Mouse (Mus musculus) neural tube, embryonic 13.5 days (tissue): ENCODE results near the gene Ptdss2. TPM values are rescaled to one million over a fixed set of nuclear protein-coding genes. Genes with fewer than 3 reads are reported as not detected.

ENCODE experiments used
- ATAC-seq: fragments of 200-750 bp; cut with Nextera tagmentation; 2 replicates; pipeline ENCODE4 v1.8.0; 2017; ENCODE audit warnings: low read depth, mild to moderate bottlenecking, moderate TSS enrichment, moderate library complexity
- H3K27ac ChIP-seq: fragments of 300-500 bp; sonication (generic); replicated peaks from 2 replicates; pipeline ENCODE4 v1.5.1; 2015; ENCODE audit warnings: moderate library complexity, mild to moderate bottlenecking, inconsistent platforms
- H3K27me3 ChIP-seq: fragments of 300-500 bp; sonication (generic); 2 replicates; pipeline ENCODE4 v1.6.1; 2015; ENCODE audit warnings: mild to moderate bottlenecking, inconsistent platforms
- H3K36me3 ChIP-seq: fragments of 300-500 bp; sonication (generic); 2 replicates; pipeline ENCODE4 v1.6.1; 2015; ENCODE audit warnings: mild to moderate bottlenecking, inconsistent platforms
- H3K4me1 ChIP-seq: fragments of 300-500 bp; sonication (generic); replicated peaks from 2 replicates; pipeline ENCODE4 v1.6.1; 2015; ENCODE audit warnings: inconsistent platforms
- H3K4me2 ChIP-seq: fragments of 300-500 bp; sonication (generic); 2 replicates; pipeline ENCODE4 v1.6.1; 2015; ENCODE audit warnings: inconsistent platforms, mild to moderate bottlenecking, moderate library complexity
- H3K4me3 ChIP-seq: fragments of 300-500 bp; sonication (generic); 2 replicates; pipeline ENCODE4 v1.5.1; 2015; ENCODE audit warnings: mild to moderate bottlenecking, inconsistent platforms
- H3K9ac ChIP-seq: fragments of 300-500 bp; sonication (generic); 2 replicates; pipeline ENCODE4 v1.6.1; 2015; ENCODE audit warnings: moderate library complexity, mild to moderate bottlenecking, inconsistent platforms
- H3K9me3 ChIP-seq: fragments of 300-500 bp; sonication (generic); 2 replicates; pipeline ENCODE4 v1.6.1; 2016; ENCODE audit warnings: inconsistent platforms
- WGBS: fragments of 180-500 bp; shearing (Covaris S2); methylation state at CpG from one replicate; pipeline ENCODE4 v1.1.7; 2015; 5-methylcytosine and 5-hydroxymethylcytosine counted together
- polyA plus RNA-seq: library from polyadenylated mRNA; unstranded; fragments of >200 nt; fragmentation: Nextera tagmentation; extraction: Ambion mirVana; gene quantifications from 2 replicates; pipeline ENCODE4 v1.2.1, GENCODE M21; 2015

The Ptdss2 gene
- polyA plus RNA-seq: 63.5 and 77.7 TPM in 2 replicates

DNA sequence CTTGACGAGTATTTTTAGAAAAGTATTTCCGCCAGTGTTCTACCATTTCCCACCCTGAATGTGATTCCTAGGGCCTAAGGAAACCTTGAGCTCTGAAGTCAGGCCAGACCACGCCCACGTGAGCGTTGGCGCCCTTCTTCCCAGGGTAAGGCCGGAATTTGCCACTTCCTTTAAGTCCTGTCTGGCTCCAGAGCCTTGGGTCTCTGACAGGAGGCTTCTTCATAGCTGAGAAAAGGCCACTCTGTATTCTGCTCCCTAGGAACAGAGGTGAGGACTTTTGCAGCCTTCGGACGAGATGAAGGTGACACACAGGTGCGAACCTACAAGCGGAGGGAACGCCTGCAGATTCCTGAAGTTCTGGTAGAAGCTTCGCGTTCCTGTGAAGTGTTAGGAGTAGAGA, at the start of gene Ptdss2:
Gene Ptdss2, plus strand, starts transcription at position 138 of the 400 bp plus-strand sequence.
- H3K4me1 ChIP-seq: peaks cover 7% of the 10 kb centered on the region; the same call in 1 of the 2 replicates
- H3K9ac ChIP-seq: peak within 1 kb of the TSS; percentile 74
- H3K27ac ChIP-seq: peak within 1 kb of the TSS; percentile 88
- WGBS: 59% methylated on average over 14 of the region's 14 CpGs
- H3K4me2 ChIP-seq: peak within 1 kb of the TSS; percentile 69
- no peaks in the 10 kb centered on the region for H3K9me3 ChIP-seq
- peak within 1 kb of the TSS; percentile 62 for H3K4me3 ChIP-seq
- no peak for ATAC-seq
- H3K27me3 ChIP-seq: peaks cover 5% of the 10 kb centered on the region
- H3K36me3 ChIP-seq: no peaks in the 10 kb centered on the region

DNA sequence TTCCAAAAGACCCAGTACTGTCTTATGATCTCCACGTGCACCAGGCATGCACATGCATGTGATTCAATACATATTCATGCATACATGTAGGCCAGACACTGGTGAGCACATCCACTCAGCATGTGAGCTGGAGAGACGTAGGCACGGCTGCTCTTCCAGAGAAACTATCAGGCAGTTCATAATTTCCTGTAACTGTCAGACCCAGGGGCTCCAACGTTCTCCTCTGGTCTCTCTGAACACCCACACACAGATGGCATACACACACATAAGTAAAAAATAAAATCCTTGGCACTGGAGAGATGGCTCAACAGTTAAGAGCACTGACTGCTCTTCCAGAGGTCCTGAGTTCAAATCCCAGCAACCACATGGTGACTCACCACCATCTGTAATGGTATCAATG, 48.4 kb upstream of the Ptdss2 start:
- Histone ChIP-seq H3K27me3 (peaks cover 17% of the 10 kb centered on the region), H3K9me3 (no peaks in the 10 kb centered on the region), H3K4me3 (no peak overlapping the region), H3K9ac (no peak overlapping the region), H3K4me1 (peaks cover 21% of the 10 kb centered on the region), H3K36me3 (0 out of 2 replicates have a peak, but pooled peaks cover 2% of the 10 kb centered on the region), H3K27ac (no peak overlapping the region), H3K4me2 (no peak overlapping the region)
- no peak for ATAC-seq
- WGBS: 81% methylated on average over 4 of the region's 4 CpGs

DNA sequence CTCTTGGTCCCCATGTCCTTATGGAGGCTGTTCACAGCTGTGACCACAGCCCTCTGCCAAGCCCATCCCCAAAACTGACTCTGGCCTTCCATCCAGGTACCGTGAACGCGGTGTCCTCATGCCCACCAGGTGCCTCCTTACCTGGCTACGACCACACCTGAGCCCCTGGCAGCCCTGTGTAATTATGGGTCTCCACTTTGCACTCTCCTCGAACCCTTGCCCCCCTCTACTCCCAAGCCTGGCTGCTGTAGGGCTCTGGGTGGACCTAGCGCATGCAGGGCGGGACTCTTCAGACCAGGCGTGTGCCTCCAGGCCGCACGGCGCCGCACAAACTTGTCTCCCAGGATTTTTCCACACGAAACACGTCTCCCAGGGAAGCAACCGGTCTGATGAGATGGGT, 44.3 kb upstream of the Ptdss2 start, which contains the start of gene Pkp3:
Gene Pkp3, plus strand, starts transcription at position 378 of the 400 bp plus-strand sequence.
- Histone ChIP-seq H3K9ac (no peak within 1 kb of the TSS), H3K4me3 (no peak within 1 kb of the TSS), H3K36me3 (no peaks in the 10 kb centered on the region), H3K4me2 (no peak within 1 kb of the TSS), H3K27ac (no peak within 1 kb of the TSS), H3K4me1 (no peaks in the 10 kb centered on the region), H3K9me3 (no peaks in the 10 kb centered on the region), H3K27me3 (peaks cover 14% of the 10 kb centered on the region)
- 90% methylated on average over 15 of the region's 15 CpGs for whole genome bisulfite sequencing
- ATAC-seq: no peak

DNA sequence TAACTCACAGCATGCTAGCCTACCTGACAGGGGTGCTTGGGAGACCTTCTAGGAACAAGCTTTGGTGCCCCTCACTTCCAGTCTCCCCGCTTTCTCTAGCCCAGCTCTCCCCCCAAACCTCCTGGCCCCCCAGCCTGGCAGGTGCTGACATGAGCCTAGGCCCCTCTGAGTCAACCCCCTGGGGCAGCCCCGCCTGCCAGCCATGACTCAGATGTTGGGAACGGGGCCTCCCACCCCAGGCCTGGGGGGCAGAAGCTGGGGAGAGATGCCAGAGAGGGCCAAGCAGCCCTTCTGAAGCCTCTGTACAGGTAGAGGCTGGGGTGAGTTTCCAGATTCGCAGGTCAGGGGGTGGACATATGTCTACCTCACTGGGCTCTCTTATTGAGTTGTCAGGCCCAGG, 43.3 kb upstream of the Ptdss2 start:
- H3K27ac ChIP-seq: no peak overlapping the region
- no peak overlapping the region for H3K9ac ChIP-seq
- ATAC-seq: no peak
- H3K4me3 ChIP-seq: no peak overlapping the region
- peaks cover 14% of the 10 kb centered on the region for H3K27me3 ChIP-seq
- H3K36me3 ChIP-seq: no peaks in the 10 kb centered on the region
- H3K9me3 ChIP-seq: no peaks in the 10 kb centered on the region
- no peaks in the 10 kb centered on the region for H3K4me1 ChIP-seq
- 79% methylated on average over 4 of the region's 4 CpGs for WGBS
- H3K4me2 ChIP-seq: no peak overlapping the region

DNA sequence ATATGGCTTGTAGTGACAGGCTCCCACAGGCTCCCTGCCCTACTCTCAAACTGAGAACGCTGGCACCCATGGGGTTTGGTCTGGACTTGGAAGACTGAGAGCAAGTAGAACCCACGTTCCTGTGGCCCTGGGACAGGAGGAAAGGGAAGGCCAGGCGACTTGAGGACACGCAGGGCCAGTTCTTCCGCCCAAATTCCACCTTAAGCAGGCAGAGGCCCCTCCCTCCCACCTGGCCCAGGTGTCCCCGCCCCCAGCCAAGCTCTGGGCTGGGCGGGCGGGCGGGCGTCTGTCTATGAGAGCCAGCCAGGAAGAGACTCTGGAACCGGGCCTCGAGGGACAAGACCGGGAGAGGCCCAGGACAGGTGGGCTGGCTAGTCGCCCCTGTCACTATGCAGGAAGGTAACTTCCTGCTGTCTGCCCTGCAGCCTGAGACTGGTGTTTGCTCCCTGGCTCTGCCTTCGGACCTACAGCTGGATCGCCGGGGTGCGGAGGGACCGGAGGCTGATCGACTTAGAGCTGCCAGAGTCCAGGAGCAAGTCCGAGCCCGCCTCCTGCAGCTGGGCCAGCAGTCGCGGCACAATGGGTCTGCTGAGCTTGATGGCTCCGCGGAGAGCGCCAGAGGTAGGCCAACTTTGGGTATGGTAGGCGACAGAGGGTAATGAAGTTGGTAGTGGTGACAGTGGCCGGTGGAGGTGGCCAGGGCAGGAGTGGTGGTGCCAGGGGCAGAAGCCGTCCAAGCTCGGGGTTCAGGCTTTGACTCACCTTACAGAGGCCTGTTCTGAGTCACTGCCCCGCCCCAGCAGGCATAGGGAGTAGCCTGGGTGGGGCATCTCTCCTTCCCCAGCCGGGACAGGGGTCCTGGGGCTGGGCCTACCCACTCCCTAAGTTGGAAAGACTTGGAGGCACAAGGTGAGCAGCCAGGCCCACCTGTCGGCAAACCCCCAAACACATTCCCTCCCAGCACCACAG, 42.4 kb upstream of the Ptdss2 start:
- Histone ChIP-seq H3K9me3 (no peaks in the 10 kb centered on the region), H3K4me3 (no peak overlapping the region), H3K36me3 (no peaks in the 10 kb centered on the region), H3K4me2 (no peak overlapping the region), H3K4me1 (no peaks in the 10 kb centered on the region), H3K27me3 (peaks cover 14% of the 10 kb centered on the region), H3K9ac (no peak overlapping the region), H3K27ac (no peak overlapping the region)
- no peak for ATAC-seq
- 28% methylated on average over 33 of the region's 34 CpGs for WGBS

DNA sequence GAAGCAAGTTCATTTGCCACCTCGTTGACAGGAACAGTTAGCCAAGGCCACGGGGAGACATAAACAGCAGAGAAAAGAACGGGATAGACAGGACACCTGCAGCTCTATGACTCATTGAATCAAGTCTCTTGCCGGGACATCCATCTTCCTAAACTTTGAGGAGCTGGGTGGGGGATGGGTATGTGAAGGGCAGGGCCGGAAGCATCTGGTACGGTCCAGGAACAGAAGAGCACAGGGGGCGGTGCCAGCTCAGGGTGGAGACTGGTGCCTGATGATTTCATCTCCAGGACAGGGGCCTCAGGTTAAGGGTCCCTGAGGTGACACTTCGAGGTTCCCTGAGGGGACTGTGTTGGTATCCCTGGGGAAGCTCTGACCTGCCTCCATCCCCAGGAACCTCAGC, 34.3 kb upstream of the Ptdss2 start:
- no peak overlapping the region for H3K4me2 ChIP-seq
- 28% methylated on average over 8 of the region's 8 CpGs for WGBS
- H3K9me3 ChIP-seq: no peaks in the 10 kb centered on the region
- no peak overlapping the region for H3K9ac ChIP-seq
- H3K4me1 ChIP-seq: peaks cover 10% of the 10 kb centered on the region; the same call in 1 of the 2 replicates
- no peak overlapping the region for H3K27ac ChIP-seq
- H3K27me3 ChIP-seq: peaks cover 57% of the 10 kb centered on the region
- H3K4me3 ChIP-seq: no peak overlapping the region
- H3K36me3 ChIP-seq: no peaks in the 10 kb centered on the region
- ATAC-seq: no peak

DNA sequence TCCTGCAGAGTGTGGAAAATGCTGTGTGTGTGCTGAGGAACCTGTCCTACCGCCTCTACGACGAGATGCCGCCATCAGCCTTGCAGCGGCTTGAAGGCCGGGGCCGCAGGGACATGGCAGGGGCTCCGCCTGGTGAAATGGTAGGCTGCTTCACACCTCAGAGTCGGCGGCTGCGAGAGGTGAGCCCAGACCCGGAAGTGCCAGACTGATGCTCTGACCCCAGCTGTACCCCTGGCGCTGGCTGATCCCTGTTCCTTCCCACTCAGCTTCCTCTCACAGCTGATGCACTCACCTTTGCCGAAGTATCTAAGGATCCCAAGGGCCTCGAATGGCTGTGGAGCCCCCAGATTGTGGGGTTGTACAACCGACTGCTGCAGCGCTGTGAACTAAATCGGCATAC, 33.7 kb upstream of the Ptdss2 start:
- H3K4me1 ChIP-seq: peaks cover 10% of the 10 kb centered on the region; the same call in 1 of the 2 replicates
- H3K4me2 ChIP-seq: 0 out of 2 replicates have a peak overlapping the region, but pooled peaks have one; percentile 25
- no peaks in the 10 kb centered on the region for H3K36me3 ChIP-seq
- H3K9me3 ChIP-seq: no peaks in the 10 kb centered on the region
- WGBS: 25% methylated on average over 18 of the region's 18 CpGs
- no peak overlapping the region for H3K4me3 ChIP-seq
- H3K9ac ChIP-seq: no peak overlapping the region
- no peak overlapping the region for H3K27ac ChIP-seq
- no peak for ATAC-seq
- H3K27me3 ChIP-seq: peaks cover 60% of the 10 kb centered on the region

DNA sequence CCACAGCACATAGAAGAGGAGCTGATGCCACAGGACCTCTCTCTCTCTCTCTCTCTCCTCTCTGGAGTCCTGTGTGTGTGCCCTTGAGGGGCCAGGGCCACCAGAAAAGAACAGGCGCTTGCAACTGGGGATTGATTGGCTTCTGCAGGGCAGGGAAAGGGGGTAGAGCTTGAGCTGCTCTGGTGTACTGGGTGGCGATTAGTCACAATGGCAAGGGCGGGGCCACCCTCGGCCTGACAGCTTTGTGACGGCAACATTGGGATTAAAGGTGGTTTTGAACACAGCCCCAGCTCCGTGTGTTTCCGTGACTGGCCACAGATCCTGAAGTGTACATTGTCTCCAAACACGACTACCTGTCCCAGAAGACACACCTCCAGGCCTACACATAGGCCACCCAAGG, 32.0 kb upstream of the Ptdss2 start:
- H3K9ac ChIP-seq: no peak overlapping the region
- WGBS: 62% methylated on average over 8 of the region's 8 CpGs

DNA sequence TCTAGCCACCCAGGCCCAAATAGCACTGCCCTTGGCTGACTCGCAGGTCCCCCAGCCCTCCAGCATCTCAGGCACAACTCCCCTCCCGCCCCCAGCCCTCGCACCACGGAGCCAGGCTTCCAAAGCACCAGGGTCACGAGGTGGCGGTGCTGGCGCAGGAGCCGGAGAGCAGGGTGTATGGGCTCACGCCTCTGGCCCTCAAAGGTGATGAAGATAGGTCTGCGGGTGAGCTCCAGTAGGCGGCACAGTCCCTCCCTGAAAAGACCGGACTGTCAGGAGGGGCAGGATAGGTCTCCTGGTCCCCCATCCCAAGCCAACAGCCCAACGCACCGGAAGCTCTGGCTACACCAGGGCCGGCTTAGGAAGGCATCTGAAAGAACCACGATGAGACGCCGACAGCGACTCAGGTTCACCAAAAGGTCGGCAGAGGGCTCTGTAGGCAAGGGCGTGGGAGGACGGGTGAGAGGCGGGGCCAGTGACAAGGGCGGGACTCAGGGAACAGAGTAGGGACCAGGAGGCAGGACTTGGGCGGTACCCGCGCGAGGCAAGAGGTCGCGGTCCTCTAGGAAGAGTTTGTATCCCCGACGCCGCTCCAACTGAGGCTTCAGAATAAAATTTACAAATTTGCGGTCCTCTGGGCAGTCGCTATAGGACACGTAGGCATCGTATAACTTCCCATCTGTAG, 30.0 kb upstream of the Ptdss2 start:
- peak; percentile 79 for ATAC-seq
- H3K9me3 ChIP-seq: no peaks in the 10 kb centered on the region
- H3K36me3 ChIP-seq: no peaks in the 10 kb centered on the region
- H3K9ac ChIP-seq: 0 out of 2 replicates have a peak overlapping the region, but pooled peaks have one; percentile 4
- peaks cover 10% of the 10 kb centered on the region; the same call in 1 of the 2 replicates for H3K4me1 ChIP-seq
- 7% methylated on average over 37 of the region's 37 CpGs for WGBS
- peak overlapping the region; percentile 23 for H3K4me3 ChIP-seq
- peak overlapping the region; percentile 47 for H3K4me2 ChIP-seq
- H3K27ac ChIP-seq: no peak overlapping the region
- H3K27me3 ChIP-seq: peaks cover 53% of the 10 kb centered on the region

More for the DNA sequence above, 32.0 kb upstream of the Ptdss2 start:
- no peak overlapping the region for H3K4me3 ChIP-seq
- H3K36me3 ChIP-seq: no peaks in the 10 kb centered on the region
- no peaks in the 10 kb centered on the region for H3K9me3 ChIP-seq
- H3K4me1 ChIP-seq: peaks cover 10% of the 10 kb centered on the region; the same call in 1 of the 2 replicates
- ATAC-seq: no peak
- H3K27ac ChIP-seq: no peak overlapping the region
- no peak overlapping the region for H3K4me2 ChIP-seq
- H3K27me3 ChIP-seq: peaks cover 60% of the 10 kb centered on the region

DNA sequence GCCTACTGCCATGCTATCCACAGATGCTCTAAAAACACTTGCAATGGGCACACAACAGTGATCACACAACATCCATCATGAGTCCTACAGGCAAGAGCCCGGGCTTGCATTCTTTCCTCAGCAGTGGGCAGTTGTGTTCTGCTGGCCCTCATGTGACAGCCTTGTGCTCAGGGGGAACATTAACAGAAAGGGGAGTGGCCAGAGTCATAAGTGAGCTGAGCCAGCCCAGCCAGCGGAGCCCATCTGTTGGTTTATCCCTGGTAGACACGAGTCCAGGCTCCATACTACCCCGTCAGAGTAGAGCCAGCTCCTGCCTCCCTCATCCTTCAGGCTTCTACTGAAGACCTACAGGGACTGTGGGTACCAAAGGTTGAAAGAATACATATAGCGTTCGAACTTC, 28.2 kb upstream of the Ptdss2 start:
- Histone ChIP-seq H3K27me3 (peaks cover 48% of the 10 kb centered on the region), H3K4me2 (no peak overlapping the region), H3K27ac (no peak overlapping the region), H3K4me3 (no peak overlapping the region), H3K36me3 (no peaks in the 10 kb centered on the region), H3K4me1 (peaks cover 6% of the 10 kb centered on the region; the same call in 1 of the 2 replicates), H3K9ac (no peak overlapping the region), H3K9me3 (no peaks in the 10 kb centered on the region)
- no peak for ATAC-seq
- WGBS: 72% methylated on average over 6 of the region's 6 CpGs

DNA sequence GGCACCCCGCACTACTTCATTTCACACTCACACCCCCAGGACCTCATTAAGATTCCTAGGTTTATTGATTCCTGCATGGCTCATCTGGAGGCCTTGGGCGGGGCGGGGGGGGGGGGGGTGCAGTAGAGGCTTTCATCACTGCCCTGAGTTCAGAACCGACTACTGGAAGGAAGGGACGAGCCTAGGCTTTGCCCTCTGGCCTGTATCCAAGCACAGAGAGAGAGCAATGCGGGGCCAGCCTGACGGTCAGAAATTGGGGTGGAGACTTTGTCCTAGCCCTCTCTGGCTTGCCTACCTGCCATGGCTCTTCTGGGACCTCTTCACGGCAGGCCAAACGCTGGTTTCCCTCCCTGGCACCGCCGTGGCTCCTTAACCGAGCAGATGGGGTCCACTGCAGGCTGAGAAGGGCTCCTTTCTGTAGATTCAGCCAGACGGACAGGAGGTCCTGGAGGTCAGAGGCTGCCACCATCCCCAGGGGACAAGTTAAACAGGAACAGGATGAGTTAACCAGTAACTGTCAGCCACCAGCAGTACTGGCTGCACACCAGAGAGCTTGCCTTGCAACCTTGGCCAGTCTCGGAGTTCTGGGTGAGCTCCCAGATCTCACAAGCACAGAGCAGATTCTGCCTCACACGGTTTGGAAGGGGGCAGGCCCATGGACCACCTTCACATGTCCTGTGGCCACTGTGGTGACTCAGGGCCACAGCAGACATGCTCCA, 27.5 kb upstream of the Ptdss2 start:
- Histone ChIP-seq H3K4me1 (peaks cover 10% of the 10 kb centered on the region), H3K27ac (no peak overlapping the region), H3K4me2 (no peak overlapping the region), H3K9me3 (no peaks in the 10 kb centered on the region), H3K4me3 (no peak overlapping the region), H3K36me3 (no peaks in the 10 kb centered on the region), H3K27me3 (peaks cover 48% of the 10 kb centered on the region), H3K9ac (no peak overlapping the region)
- ATAC-seq: no peak
- 63% methylated on average over 15 of the region's 15 CpGs for WGBS
